Mouse (Mus musculus) brain, adult 2 months (tissue): ENCODE measurements around the gene Dffa.
"Not testable (repeated sequence)": the region's sequence is repeated elsewhere in the genome, so short reads cannot be mapped to it uniquely, and the experiment has no call there.

Experiments used
- DNase-seq: peaks from one replicate; pipeline ENCODE4 v3.0.0; 2011; ENCODE audit warnings: low read depth, low spot score

Dffa gene

GRCm38 (mm10) chr4:149098571-149098970 is 5.4 kb upstream of the Dffa start:
- DNase-seq, result no peak

DNA sequence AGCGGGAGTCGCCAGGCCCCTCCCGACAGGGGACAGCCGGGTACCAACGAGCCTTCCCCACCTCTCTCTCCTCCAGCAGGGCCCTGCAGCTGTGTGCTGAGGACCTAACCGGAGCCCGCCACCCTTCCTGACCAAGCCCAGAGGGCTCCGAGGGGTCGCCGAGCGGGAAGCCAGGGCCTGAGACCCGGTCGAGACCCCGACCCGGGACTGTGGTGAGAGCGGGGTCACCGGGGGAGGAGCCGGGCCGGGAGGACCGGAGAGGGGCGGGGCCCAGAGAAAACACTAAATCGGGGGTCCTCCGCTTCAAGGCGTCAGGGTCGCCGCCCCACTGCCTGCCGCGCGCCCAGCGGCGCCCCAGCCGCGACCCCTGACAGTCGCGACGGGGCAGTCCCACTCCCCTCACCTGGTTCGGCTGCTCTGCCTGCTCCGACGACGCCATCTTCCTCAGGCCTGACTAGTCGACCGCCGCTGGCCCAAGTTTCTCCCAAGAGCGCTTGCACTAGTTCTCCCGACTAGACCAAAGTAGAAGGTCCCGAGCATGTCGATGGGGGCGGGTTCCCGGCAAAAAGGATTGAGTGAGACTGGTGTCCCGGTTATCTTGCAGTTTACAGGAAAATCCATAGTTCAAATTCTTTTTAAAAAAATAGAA is 4.5 kb upstream of the Dffa start, which contains the start of gene Pex14:
Gene Pex14 (minus strand): TSS at position 508 of the 649 bp plus-strand sequence.
- peak; percentile 95 for DNase-seq

- not testable (repeated sequence) for DNase-seq
Observed at GRCm38 (mm10) chr4:149100449-149100848, 3.5 kb upstream of the Dffa start.

GRCm38 (mm10) chr4:149101456-149101855 is 2.5 kb upstream of the Dffa start:
- DNase-seq, result no peak

DNA sequence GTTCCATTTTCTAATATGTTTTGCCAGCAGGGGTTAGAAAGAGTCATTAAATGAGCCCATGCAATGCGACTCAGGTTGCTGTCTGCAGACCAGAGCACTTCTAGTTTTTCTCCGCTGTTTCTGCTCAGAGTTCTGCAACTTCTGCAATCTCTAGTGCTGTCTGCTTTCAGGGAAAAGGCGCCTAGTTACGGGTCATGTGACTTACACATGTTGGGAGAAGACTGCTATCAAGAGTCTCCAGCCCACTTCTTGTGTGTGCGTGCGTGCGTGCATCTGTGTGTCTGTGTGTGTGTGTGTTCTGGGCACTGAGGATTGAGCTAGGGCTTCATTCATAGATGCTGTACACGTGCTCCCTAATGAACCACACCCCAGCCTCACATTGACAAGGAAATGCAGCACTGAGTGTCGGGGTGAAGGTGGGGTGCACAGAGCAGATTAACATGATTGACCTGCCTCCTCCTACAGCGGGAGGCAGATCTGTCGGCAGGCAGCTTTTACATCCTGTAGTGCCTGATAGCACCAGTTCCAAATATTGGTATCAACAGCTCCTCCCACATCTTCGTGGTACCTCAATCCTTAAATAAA is 16.1 kb downstream of the Dffa start:
- not testable (repeated sequence) for DNase-seq

DNA sequence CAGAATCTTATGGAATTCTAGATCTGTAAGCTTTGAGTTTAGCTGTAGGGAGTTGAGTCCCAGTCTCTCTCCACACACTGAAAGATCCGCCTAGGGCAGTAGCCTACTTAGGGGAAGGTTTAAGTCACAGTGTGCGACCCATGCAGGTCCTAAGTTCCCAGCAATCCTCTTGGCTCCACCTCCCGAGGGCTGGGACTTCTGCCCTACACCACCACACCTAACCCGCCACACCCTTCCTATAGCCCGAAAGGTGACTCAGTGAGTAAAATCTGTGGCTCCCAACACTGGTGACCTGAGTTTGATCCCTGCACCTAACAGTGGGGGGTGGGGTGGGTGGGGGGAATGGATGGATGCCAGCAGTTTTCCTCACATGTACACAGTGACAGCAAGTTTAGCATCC is 19.5 kb downstream of the Dffa start:
- no peak for DNase-seq

- DNase-seq, result no peak
Observed at GRCm38 (mm10) chr4:149125341-149126114, 21.6 kb downstream of the Dffa start.

- DNase-seq, result no peak
Observed at GRCm38 (mm10) chr4:149126115-149126509, 22.2 kb downstream of the Dffa start.

- DNase-seq, result peak; percentile 54
Observed at GRCm38 (mm10) chr4:149126663-149127062, 22.7 kb downstream of the Dffa start, which contains the start of gene Cort. Cort (minus strand) TSS chr4:149126763.

DNA sequence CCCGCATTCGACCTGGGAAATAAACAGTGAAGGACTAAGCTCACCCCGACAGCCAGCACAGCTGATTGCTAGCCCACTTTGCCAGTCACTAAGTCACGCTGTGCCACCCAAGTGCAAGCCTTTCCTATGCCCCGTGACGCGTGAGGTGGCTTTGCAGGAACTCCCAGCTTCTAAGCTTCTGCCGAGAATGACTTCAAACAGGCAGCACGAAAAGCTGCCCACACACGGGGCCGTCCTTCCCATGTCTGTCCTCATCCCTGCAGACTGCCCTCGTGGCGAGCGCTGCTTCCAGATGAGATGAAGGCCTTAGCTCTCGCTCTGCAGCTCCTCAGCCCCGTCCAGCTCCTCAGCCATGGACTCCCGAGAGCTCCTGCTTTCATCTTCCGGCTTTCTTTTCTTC is 24.5 kb downstream of the Dffa start:
- DNase-seq, result peak; percentile 50

- DNase-seq, result no peak
Observed at GRCm38 (mm10) chr4:149131021-149131752, 27.2 kb downstream of the Dffa start.

DNA sequence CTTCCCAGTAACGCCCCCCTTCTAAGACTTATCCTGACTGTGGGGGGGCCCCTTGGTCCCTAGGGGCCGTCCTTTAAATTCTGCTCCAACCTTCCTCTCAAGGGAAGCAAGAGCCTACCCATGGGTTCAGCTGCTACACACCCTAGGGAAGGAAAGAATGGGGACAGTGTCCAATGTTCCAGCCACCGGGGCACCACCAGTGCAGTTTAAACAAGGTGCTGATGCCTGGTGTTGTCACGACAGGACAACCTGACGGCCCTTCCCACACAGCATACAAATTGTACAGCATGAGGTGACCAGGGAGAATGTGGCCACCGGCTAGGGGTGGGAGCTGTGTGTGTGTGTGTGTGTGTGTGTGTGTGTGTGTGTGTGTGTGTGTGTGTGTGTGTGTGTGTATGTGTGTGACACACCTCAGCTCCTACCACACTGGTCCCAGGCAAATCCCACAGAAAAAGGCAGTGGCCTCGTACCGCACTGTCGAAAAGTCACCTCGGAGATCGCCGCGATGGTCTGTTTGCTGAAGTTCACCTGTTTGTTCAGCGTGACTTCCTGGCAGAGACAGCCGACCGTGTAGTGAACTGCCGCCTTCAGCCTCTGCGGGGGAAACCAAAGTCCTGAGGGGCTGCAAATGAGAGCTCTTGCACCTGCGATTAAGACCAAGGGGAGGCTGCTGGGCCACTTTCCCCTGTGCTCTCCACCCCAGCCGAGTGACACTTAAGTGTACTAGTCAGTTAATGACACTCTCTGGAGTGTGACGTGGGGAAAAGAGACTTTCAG is 28.0 kb downstream of the Dffa start:
- DNase-seq, result no peak

DNA sequence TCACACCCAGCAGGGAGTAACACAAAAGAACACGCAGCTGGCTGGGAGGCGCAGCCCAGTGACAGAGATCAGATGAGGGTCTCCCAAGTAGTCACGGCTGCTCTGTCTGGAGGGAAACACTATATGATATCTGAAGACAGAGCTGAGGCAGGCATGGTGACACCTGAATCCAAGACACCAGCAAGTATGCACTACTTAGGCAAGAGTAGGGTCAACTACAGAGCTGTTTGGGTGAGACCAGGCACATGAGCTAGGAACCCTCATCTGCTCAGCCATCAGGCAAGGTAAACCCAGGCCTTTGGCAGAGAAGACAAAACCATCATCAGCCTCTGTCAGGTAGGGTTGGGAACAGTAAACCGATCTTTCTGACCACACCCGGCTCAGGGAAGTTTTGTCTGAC is 29.4 kb downstream of the Dffa start:
- no peak for DNase-seq

DNA sequence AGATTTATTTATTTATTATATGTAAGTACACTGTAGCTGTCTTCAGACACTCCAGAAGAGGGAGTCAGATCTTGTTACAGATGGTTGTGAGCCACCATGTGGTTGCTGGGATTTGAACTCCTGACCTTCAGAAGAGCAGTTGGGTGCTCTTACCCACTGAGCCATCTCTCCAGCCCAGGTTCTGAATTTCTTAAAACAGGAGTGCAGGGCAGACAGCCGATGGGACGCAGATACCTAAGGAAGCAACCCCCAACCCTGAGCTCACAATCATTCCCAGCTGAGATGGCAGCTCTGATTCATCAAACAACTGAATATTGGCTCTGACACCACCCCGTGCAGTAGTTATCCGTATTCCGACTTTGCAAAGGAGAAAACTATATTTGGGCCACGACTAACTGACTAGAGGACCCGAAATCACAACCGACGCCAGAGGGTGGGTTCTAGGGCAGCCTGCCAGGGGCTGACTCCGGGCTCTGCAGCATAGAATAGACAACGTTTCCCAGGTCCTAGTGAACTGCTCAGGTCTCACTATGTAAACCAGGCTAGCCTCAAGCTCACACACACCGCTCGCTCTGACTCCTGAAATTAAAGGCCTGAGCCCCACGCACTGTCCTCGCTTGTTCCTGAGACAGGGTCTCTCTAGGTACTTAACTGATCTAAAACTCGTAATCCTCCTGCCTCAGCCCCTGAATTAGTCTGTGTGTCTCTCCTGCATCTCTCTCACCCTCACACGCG is 32.3 kb downstream of the Dffa start:
- DNase-seq, result no peak

- peak; percentile 92 for DNase-seq
Observed at GRCm38 (mm10) chr4:149136982-149137770, 33.2 kb downstream of the Dffa start, which contains the start of gene Cenps. Cenps (minus strand) TSS chr4:149137629.

DNA sequence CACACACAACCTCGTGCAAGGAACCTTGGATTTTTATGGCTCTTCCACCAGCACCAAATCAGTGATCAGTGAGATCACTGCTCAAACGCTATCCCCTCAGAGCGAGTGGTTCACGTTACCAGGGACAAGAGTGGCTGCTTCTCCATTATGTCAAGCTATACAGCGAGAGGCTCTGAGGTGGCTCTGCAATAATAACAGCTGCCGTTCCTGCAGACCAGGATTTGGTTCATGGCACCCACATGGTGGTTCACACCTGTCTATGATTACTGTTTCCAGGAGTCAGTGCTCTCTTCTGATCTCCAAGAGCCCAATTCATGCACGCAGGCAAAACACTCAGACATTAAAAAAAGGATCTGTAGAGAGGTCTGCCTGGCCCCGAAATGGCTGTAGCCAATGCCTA is 34.6 kb downstream of the Dffa start:
- no peak for DNase-seq

DNA sequence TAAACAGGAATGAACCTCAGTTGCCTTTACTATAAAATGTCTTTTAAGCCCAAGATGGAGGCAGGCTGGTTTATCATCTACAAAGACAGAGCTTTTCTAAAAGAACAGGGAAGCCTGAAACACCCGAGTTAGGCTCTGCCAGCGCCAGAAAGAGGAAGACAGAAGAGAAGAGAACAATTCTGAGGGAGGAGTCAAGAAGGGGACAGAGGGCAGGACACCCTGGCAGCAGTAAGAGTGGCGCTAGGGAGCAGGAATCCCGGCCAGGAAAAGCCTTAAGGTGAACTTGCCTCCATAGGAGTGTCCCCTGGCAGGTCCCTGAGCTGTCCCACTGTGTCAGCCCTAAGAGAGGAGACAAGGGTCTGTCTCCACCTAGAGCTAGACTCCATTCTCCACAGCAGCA is 39.6 kb downstream of the Dffa start:
- DNase-seq, result no peak

DNA sequence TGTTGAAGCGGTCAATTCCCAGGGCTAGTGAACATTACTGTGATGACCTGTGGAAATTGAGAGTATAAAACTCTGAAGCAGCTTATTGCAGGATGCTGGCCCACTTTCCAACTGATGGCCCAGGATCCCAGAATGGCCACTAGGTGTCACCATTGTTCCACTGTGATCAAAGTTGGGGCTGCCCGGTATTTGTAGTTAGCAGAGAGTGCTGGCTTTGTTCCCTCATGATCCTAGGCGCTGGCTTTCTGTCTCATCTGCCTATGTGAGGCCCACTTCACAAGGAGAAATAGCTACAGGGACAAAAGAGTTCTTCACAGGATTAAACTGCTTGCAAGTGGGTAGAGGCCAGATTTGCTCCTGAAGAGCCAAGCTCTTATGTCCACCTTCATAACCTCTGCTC is 40.5 kb downstream of the Dffa start:
- peak; percentile 92 for DNase-seq

- DNase-seq, result no peak
Observed at GRCm38 (mm10) chr4:149145151-149145550, 41.2 kb downstream of the Dffa start.

DNA sequence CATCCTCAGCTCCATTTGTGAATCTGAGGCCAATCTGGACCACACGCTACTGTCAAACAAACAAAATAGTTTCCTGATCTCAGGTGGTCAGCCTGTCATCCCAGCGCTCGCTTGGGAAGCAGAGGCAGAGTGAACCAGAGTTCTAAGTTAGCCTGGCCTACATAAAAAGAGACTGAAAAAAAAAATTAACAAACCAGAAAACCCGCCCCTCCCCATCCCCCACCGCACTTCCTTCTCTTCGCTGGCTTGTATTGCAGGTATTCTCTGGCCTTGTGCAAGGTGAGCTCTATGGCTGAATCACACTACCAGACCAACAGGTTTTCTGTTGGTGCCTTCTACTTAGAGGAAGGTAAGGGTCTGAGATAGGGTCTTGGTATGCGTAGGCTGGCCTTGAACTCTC is 43.6 kb downstream of the Dffa start:
- no peak for DNase-seq
